Mouse (Mus musculus): ENCODE data around the gene Mog. TPM values are rescaled to one million over a fixed set of nuclear protein-coding genes. Genes with fewer than 3 reads are reported as not detected.
"Not testable (repeated sequence)": the region's sequence is repeated elsewhere in the genome, so short reads cannot be mapped to it uniquely, and the experiment has no call there.

Mog gene
- total RNA-seq, 1 experiment from 2014 or later, result not detected

DNA sequence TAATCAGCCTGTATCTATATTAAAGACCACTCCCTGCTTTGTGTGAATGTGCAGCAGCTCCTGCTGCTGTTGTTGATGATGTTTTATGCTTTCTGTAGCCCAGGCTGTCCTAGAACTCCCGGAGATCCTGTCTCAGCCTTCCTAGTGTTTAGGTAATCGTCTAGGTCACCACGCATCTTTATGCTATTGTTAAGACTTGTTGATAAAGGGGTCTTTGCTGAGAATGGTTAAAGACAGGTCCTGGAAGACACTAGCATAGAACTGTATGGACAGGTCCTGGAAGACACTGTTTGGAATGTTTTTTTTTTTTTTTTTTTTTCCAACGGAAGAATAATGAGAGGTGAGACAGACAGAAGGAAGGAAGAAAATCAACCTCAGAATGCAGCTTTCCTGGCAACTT is 19.8 kb downstream of the Mog start:
- ATAC-seq (replicated peaks in 1 of 2; ENCODE audit: insufficient read depth in 1 of 2, low FRiP score in 2 of 2, low TSS enrichment in 1 of 2, low read depth in 1 of 2, poor library complexity in 2 of 2, severe bottlenecking in 2 of 2), result no peak

- ATAC-seq (replicated peaks in 1 of 2; ENCODE audit: insufficient read depth in 1 of 2, low FRiP score in 2 of 2, low TSS enrichment in 1 of 2, low read depth in 1 of 2, poor library complexity in 2 of 2, severe bottlenecking in 2 of 2), result peak; percentile 48 to 54; a peak in 3 of 4 replicates
Measured at GRCm38 (mm10) chr17:37002364-37003330, 20.6 kb downstream of the Mog start.

- ATAC-seq (replicated peaks in 1 of 2; ENCODE audit: insufficient read depth in 1 of 2, low FRiP score in 2 of 2, low TSS enrichment in 1 of 2, low read depth in 1 of 2, poor library complexity in 2 of 2, severe bottlenecking in 2 of 2), result no peak
Measured at GRCm38 (mm10) chr17:37000863-37001262, 22.3 kb downstream of the Mog start, which contains the start of gene Zfp57. TSS of gene Zfp57 (plus strand) at chr17:37001163.

- ATAC-seq (replicated peaks in 1 of 2; ENCODE audit: insufficient read depth in 1 of 2, low FRiP score in 2 of 2, low TSS enrichment in 1 of 2, low read depth in 1 of 2, poor library complexity in 2 of 2, severe bottlenecking in 2 of 2), result no peak
Measured at GRCm38 (mm10) chr17:36998477-36998876, 24.7 kb downstream of the Mog start.

DNA sequence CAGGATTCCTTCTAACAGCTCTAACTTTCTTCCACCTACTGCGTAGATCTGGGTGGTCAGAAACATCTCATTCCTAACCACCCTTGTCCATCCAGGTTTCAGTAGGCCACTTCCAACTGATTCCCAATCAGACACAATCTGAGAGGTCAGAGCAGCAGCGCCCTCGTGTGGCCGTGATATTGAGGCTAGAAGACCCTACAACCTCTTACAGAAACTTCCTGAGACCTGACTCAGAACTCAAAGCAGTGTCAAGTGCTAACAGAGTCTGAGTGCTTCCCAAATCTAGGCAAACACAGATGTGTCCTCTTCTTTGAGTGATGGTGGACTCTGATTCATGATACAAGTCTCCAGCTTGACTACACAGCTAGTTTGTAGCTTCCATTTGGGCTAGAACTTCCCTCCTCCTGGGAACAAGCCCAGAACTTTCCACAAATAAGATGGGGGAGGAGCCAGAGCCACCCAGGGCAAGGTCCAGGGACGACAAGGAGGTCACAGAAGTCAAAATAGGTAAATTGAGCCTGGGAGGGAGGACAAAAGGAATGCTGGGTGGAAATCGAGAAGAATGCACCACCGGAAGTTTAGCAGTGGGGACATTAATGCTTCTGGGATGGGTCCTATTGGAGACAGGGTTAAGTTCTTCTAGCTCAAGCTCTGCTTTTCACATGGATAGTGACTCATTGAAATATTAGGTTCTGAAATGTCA is 26.0 kb downstream of the Mog start:
- ATAC-seq (replicated peaks in 1 of 2; ENCODE audit: insufficient read depth in 1 of 2, low FRiP score in 2 of 2, low TSS enrichment in 1 of 2, low read depth in 1 of 2, poor library complexity in 2 of 2, severe bottlenecking in 2 of 2), result peak; percentile 30 to 46; a peak in 1 of 4 replicates

- ATAC-seq (replicated peaks in 1 of 2; ENCODE audit: insufficient read depth in 1 of 2, low FRiP score in 2 of 2, low TSS enrichment in 1 of 2, low read depth in 1 of 2, poor library complexity in 2 of 2, severe bottlenecking in 2 of 2), result no peak
Measured at GRCm38 (mm10) chr17:36995448-36995847, 27.8 kb downstream of the Mog start.

DNA sequence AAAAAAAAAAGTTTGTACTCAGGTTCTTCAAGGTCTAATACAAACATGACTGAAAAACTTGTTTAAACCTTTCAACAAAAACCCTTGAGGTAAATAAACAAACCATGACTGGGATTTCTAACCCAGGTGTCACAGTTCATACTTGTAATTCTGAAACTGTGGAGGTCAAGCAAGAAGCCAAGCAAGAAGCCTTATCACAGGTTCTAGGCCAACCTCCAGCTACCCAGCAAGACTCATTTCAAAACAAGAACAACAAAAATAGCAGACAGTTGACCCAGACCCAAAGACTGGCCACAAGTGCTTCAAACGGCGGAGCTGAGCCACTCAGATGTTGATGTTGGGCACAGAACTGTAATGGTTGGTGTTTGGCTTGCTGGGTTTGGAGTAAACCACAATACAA is 28.7 kb downstream of the Mog start:
- no peak for ATAC-seq (replicated peaks in 1 of 2; ENCODE audit: insufficient read depth in 1 of 2, low FRiP score in 2 of 2, low TSS enrichment in 1 of 2, low read depth in 1 of 2, poor library complexity in 2 of 2, severe bottlenecking in 2 of 2)

DNA sequence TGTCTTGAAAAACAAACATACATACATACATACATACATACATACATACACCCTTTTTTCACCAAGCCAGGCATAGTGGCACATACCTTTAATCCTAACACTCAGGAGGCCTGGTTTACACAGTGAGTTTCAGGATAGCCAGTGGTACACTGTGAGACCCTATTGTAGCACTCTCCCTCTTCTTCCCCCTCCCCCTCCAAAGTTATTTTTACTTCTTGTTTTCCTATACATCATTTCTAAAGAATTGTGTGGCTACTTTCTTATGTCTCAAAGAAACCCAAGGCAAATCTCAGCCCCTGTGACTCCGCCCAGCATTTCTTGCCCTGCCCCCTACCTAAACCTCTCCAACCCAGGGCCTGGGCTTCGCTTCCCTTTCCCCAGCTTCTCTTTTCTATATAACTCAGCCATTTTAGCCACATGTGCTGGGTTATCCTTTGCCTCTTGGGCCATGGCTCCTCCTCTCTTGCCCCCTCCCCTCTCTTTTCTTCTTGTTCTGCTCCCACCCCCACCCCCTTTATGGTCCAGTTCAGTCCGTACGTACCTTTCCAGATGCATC is 29.4 kb downstream of the Mog start:
- ATAC-seq (replicated peaks in 1 of 2; ENCODE audit: insufficient read depth in 1 of 2, low FRiP score in 2 of 2, low TSS enrichment in 1 of 2, low read depth in 1 of 2, poor library complexity in 2 of 2, severe bottlenecking in 2 of 2), result no peak

DNA sequence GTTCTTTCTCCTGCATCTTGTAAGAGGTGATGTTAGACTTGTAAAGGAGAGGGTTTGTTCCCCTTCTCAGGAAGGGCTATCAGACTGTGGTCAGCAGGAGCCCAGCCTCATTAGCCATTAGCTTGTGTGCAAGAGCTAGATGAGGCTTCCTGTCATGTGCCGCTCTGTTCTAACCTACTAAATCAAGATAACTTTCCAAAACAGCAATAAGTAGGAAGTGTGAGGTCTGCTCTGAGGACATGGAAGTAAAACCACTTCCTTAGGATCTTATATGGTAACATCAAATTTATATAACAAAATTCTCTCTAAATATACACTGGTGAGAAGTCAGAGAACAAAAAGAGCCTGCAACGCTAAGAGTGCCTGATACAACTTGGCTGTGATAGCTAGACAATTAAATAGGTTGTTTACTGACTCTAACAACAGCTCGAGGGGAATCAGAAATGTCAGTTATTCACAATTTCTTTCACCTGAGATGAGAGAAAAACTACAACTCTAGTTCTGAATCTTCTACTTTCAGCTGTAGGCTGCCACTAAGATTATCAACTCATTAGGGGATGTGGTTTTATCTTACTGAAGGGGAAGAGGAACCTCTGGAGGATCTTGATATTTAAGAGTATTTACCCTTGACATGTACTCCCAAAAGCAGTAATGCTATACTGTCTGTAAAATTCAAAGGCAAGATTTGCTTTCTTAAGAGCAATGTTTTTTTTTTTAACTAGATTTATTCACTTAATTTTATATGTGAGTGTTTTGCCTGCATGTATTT is 30.7 kb downstream of the Mog start:
- ATAC-seq (replicated peaks in 1 of 2; ENCODE audit: insufficient read depth in 1 of 2, low FRiP score in 2 of 2, low TSS enrichment in 1 of 2, low read depth in 1 of 2, poor library complexity in 2 of 2, severe bottlenecking in 2 of 2), result peak; percentile 71 to 74

GRCm38 (mm10) chr17:36990630-36991029 is 32.6 kb downstream of the Mog start:
- ATAC-seq (replicated peaks in 1 of 2; ENCODE audit: insufficient read depth in 1 of 2, low FRiP score in 2 of 2, low TSS enrichment in 1 of 2, low read depth in 1 of 2, poor library complexity in 2 of 2, severe bottlenecking in 2 of 2), result not testable (repeated sequence)

DNA sequence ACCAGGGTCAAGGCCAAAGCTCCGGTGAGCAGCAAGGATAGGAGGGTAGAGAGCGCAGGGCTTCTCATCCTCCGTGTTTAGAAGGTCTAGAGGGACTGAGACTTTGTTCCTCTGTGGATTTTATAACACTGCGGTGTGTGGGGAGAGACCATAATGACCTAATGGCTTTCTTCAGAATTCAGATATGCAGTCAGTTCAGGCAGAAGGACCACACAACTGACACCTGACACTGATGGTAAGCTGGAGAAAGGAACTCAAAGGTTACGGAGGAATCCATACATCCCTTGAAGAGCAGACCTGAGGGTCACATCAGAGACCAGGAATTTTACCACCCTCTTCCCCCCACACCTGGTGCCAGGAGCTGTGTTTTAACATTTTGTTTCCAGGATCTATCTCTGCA is 33.8 kb downstream of the Mog start, which contains the start of gene H2-M5:
TSS of gene H2-M5 (minus strand) at position 101 of the 400 bp plus-strand sequence.
- no peak for ATAC-seq (replicated peaks in 1 of 2; ENCODE audit: insufficient read depth in 1 of 2, low FRiP score in 2 of 2, low TSS enrichment in 1 of 2, low read depth in 1 of 2, poor library complexity in 2 of 2, severe bottlenecking in 2 of 2)

- ATAC-seq (replicated peaks in 1 of 2; ENCODE audit: insufficient read depth in 1 of 2, low FRiP score in 2 of 2, low TSS enrichment in 1 of 2, low read depth in 1 of 2, poor library complexity in 2 of 2, severe bottlenecking in 2 of 2), result peak in 1 of 2 experiments; percentile 30; a peak in 1 of 4 replicates
Measured at GRCm38 (mm10) chr17:36988475-36988874, 34.7 kb downstream of the Mog start.

DNA sequence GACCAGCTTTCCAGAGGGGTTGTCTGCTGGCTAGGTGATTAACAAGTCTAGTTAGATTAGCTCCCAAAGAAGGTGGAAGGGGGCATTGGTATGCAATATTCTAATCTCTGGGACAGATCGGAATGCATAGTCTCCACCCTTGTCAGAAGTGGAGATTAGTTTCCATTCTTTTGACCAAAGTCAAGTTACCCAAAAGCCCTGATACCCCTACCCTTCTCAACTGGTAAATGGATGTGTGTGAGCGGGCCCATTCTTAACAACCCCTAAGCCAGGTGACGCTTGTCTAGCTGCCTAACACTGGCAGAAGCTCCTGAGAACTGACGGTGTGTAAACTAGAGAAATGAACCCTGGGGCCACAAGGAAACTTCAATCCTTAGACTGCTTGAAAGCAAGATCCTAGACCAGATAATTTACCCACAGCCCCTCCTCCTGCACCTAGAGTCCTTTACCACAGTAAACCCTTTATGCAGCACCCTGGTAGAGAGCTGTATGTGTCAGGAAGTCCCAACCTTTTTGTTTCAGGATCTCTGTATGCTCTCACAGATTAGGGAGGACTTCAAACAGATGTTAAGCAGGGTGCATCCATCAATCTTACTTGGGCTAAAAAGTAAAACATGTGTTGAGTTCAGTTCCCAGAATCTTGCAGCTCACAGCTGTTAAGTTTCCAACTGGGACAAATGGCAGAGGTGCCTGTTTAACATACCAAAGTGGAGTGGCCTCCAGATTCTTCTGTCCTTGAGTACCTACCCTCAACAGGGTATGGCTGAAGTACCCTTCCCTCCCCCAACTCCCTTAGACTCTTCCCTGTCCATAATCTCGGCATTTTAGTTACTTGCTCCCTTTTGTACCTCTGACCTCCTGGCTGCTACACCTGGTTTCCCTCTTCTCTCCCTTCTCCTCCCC is 40.7 kb downstream of the Mog start:
- peak; percentile 13 to 29; a peak in 1 of 4 replicates for ATAC-seq (replicated peaks in 1 of 2; ENCODE audit: insufficient read depth in 1 of 2, low FRiP score in 2 of 2, low TSS enrichment in 1 of 2, low read depth in 1 of 2, poor library complexity in 2 of 2, severe bottlenecking in 2 of 2)

DNA sequence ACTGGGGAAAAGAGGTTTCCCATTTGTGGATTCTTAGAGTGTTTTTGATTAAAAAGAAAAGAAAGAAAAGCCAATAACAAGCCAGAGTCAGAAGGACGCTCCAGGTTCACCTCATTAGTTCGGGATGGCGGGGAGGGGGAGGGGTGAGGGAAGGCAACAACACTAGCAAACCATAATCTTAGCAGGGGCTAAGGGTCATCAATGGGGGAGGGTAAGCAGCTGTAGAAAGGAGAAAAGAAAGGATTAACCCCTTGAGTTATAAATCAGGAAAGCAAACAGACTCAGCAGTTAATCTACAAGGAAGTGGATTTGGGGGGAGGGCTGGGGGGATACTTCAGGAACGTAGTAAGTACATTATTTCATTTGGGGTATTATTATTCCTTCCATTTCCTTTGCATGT is 41.4 kb downstream of the Mog start:
- ATAC-seq (replicated peaks in 1 of 2; ENCODE audit: insufficient read depth in 1 of 2, low FRiP score in 2 of 2, low TSS enrichment in 1 of 2, low read depth in 1 of 2, poor library complexity in 2 of 2, severe bottlenecking in 2 of 2), result no peak

GRCm38 (mm10) chr17:36981221-36981813 is 41.9 kb downstream of the Mog start, which contains the start of gene 2410137M14Rik:
TSS of gene 2410137M14Rik (minus strand) at chr17:36981237.
- ATAC-seq (replicated peaks in 1 of 2; ENCODE audit: insufficient read depth in 1 of 2, low FRiP score in 2 of 2, low TSS enrichment in 1 of 2, low read depth in 1 of 2, poor library complexity in 2 of 2, severe bottlenecking in 2 of 2), result peak; percentile 29 to 41; a peak in 1 of 4 replicates

DNA sequence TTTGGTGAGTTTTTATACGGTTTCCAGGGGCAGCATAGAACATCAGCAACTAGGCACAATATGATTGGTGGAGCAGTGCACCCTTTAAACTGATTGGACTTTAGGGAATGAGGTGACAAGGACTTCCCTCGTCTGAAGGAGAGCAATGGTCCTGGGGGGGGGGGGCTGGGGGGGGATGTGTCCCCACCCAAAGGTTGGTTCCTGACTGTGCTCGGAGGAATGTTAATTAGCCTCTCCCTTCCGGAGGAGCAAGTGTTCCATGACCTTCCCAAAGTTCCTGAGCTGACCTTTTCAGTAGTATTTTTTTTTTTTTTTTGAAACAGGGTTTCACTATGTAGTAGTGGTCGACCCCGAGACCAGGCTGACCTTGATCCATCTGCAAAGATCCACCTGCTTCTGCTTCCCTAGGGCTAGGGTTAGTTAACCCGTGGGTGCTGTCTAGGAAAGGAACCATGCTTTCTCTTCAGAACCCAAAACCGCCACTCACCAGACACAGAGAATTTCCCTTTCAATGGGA is 49.9 kb downstream of the Mog start:
- no peak for ATAC-seq (replicated peaks in 1 of 2; ENCODE audit: insufficient read depth in 1 of 2, low FRiP score in 2 of 2, low TSS enrichment in 1 of 2, low read depth in 1 of 2, poor library complexity in 2 of 2, severe bottlenecking in 2 of 2)

Measured in hematopoietic stem cell, adult 5-6 weeks (primary cell).